Mouse (Mus musculus): ENCODE measurements around the gene Sec24c.
"Not testable (repeated sequence)": the region's sequence is repeated elsewhere in the genome, so short reads cannot be mapped to it uniquely, and the experiment has no call there.

The Sec24c gene

DNA sequence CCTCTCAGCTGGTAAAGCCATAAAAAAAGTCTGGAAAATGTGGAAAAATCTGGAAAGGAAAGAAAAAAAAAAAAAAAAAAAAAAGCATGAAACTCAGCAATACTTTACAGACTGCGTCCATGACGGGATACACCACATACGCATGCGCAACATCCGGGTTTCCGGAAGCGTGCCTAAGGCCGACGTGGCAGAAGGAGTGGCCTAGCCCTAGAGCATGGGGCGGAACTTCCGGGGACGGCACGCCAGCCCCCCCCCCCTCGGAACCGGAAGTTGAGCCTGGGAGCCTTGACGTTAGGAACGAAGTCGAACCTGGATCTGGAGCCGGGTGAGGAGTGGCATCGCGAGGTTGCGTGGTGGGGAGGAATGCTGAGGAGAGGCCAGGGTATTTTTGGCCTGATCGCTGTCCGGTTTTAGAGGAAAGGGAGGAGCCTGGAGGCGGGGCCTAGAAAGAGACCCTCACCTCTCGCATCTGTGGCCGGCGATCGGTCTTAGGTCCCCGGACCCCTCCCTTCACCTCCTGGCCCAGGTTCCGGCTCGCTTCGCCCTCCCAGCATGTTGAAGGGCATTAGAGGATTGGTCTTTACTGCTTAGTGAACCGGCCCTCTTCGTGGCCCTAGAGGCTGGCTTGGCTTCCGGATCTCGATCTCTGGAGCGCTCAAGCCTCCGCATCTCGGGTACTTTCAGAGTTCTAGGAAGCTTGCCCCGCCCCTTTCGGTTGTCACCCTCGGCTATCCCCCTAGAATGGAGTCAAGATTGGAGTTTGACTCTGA, at the start of gene Sec24c:
Gene Sec24c, plus strand, starts transcription at position 245 of the 770 bp plus-strand sequence.
- DNase-seq, result peak; percentile 95 to 96

DNA sequence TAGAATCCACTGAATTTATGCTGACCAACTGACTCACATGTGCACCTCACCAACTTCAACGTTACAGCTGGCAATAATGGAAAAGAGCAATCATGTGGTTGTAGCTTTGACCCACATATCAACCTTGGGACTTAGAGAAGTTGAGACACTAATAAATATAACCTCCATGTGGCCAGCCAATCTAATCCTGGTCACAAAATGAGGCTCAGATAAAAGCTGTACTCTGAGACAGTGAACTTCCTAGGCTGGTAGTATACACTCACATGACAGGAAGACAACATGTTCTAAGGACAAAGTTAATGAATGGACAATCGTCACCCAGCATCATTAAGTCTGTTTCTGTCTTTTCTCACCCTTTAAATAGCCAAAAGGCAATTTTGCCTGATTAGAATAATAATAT, 47.7 kb upstream of the Sec24c start:
- DNase-seq, result no peak

DNA sequence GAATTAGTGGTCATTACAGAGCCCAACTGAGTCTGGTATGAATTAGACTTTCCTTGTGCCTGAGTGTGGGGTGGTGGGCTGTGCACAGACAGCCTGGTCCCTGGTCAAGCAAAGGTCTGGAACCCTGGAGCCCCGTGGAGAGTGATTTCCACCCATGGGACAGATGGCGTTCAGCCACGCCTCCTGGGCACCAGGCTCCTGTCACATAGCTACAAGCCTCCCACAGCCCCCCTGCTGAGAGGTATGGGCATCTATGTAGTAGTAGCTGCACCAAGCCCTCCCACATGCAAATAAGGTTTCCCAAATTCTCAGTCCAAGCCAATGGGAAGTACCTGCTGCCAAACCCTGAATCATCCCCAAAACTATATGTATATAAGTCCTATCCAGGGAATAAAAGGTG, 47.1 kb upstream of the Sec24c start:
- no peak for DNase-seq

DNA sequence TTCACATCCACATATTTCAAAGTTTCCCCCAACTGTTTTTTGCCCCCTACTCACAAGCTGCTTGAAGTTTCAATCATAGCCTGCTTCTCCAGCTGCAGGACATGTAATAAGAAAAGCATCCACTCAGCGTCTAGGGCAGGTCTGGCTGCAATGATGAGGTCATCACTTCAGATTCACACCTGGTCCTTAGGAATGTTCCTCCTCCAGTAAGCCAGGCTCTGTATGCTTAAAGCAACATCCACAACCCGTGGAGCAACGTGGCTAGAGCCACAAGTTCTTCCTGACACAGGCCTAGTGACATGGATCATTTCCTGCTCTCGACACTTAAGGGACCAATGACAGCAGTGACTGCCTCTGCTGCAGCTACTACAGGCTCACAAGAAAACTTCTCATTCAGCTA, 42.9 kb upstream of the Sec24c start:
- no peak for DNase-seq

DNA sequence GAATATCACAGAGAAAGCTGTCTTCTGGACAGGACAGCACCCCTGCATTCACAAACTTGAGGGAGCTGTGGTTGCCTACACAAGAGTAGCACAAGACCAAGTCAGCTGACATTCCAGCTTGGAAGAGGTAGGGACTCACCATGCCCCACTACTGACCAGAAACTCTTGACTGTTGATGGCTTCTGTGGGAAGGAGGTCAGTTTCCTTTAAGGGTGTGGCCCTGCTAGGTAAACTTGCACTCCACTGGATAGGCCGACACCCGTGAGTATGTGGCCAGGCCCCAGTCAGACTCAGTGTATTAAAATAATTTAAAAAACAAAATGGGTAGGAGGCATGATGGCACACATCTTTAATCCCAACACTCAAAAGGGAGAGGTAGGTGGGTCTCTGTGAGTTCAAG, 38.6 kb upstream of the Sec24c start:
- no peak for DNase-seq

DNA sequence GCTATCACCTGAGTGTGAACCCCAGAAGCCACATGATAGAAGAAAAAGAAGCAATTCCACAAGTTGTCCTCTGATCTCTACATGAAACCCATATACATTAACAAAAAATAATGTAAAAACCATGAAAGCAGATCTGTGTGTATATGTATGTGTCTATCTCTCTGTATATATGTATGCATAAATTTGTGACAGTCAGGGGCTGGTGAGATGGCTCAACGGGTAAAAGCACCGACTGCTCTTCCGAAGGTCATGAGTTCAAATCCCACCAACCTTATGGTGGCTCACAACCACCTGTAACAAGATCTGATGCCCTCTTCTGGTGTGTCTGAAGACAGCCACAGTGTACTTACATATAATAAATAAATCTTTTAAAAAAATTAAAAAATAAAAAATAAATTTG, 37.1 kb upstream of the Sec24c start:
- not testable (repeated sequence) for DNase-seq

DNA sequence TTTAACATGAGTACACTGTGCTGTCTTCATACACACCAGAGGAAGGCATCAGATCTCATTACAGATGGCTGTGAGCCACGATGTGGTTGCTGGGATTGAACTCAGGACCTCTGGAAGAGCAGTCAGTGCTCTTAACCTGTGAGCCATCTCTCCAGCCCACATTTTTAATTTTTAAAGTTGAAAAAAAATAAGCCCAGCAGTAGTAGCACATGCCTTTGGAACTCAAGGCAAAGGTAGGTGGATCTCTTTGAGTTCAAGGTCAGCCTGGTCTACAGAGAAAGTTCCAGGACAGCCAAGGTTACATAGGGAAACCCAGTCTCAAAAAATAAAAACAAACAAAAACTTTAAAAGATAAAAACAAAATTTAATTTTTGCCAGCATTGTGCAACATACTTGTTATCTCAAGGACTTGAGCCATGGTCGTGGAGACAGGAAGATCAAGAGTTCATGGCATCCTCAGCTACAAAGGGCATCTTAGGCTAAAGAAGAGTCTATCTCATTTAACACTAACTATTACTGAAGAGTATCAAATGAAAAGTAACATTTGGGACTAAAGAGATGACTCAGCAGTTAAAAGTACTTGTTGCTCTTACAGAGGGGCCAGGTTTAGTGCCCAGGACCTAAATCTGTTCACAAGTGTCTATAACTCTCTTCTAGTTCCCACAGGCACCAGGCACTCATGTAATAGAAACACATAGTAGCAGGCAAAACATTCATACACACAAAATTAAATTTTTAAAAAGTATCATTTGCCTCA, 36.1 kb upstream of the Sec24c start:
- DNase-seq, result no peak

DNA sequence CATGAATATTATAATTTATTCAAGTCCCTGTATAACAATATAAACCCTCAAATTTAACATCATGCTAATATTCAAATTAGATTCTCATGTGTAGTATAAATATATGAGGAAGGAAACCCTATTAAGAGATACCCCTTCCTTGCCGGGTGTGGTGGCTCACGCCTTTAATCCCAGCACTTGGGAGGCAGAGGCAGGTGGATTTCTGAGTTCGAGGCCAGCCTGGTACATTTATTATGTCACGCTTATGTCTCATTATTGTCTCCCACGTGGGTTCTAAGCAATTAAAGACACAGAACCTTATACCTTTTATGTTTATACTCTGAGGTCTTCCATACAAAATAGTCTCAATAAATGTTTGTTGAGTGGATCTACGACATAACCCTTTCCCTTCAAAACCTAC, 35.4 kb upstream of the Sec24c start:
- DNase-seq, result no peak

DNA sequence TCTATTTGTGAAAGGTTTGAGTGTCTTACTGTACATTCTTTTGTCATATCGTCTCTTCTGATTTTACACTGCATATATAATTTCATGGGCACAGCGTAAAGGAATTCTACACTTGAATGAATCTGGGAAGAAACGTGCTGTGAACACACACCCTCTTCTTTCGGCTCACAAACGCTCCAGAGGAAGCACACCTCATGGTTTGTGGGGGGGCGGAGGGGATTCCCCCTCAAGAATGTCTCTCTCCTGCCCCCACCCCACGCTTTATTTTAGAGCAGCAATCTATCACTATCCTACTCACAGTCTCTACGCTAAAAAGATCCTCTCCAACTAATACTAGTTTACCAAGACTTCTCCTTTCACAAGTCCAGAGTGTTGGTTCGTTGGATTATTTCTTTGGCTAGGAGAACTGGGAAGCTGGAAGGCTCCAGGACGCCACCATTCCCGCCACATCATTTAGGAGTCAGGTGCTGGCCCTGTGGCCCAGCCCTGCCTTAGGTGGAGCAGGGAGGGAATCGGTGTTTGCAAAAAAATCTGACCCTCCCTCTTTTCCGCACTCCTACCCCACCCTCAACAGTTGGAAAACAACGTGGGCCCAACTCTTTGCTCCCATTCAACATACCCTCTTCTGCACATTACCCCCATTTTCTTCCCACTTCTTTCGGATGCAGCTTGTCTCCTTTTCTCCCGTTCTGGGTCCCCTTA, 34.0 kb upstream of the Sec24c start:
- DNase-seq, result no peak

DNA sequence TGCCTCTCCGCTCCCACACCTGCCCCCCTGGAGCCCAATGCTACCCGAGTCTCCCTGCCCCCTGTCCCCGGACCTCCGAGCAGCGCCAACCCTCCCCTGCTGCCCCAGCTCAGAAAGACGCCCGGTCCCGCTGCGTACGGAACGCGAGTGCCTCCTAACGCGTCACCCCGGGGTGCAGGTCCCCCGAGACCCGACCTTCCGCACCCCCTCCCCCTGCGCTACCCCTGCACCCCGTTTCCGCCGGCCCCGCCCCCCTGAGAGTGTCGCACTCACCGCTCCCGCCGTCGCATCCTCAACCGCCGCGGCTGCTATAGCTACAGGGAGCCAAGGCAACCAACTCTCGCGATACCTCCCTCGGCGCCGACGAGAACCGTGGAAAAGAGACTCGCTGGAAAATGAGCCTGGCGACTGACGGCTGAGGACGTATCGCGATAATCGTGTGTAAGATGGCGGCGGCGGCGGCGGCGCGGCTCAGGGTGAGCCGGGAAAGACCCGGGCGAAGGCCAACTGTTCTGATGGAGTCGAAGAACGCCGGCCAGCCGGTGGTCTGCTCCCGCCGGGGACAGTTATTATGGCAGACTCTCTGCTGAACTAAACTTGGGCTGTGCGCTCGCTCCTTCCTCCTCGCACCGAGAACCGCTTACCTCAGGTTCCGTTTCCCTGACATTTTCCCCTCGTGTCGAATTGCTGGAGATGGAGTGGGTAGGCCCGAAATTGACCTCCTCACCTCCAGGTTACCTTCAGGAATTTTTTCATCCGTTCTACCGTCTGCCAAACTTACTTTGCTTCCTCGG, 33.3 kb upstream of the Sec24c start, which contains the start of gene Usp54:
Gene Usp54, minus strand, starts transcription at position 420 of the 794 bp plus-strand sequence.
- DNase-seq, result peak; percentile 97 to 98

DNA sequence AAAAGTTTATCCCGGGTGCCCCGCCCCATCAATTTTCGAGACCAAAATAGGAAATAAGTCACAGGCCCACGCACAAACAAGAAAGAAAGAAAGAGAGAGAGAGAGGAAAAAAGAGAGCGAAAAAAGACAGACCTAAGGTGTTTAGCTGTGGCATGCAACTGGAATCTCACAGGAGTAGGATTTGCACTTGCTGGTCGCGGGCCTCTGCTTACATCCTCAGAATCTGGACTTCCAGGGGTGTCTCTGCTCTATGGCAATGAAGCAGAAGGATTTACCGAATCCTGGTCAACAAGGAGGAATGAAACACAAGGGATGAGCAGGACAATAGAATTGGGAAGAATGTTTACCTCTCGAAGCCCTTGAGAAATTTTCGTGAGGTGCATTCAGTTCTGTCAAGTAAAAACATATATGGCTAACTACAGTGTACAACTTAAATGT, 32.7 kb upstream of the Sec24c start:
- no peak for DNase-seq

DNA sequence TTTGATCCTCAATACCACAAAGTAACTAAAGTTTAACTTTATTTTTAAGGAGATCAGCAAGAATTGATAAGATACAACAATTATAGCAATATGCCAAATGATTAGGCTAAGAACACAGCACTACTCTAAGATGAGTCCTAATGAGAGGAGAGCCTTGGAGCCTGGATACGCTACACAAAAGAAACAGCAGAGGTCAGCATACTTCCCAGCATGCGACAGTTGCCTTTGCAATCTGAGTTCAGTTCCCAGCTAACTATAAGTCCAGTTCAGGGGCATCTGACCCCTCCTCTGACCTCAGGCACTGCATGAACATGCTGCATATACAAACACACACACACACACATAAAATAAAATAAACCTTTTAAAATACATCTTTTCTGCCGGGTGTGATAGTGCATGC, 28.6 kb upstream of the Sec24c start:
- no peak for DNase-seq

DNA sequence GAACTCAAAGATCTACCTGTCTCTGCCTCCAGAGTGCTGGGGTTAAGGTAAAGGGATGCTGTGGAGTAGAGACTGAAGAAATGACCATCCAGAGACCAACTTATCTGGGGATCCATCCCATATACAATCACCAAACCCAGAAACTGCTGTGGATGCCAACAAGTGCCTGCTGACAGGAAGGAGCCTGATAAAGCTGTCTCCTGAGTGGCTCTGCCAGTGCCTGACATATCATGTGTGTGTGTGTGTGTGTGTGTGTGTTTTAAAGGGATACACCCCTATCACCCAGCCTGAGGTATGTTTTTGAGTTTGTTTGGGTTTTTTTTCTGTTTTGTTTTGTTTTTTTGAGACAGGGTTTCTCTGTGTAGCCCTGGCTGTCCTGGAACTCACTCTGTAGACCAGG, 27.7 kb upstream of the Sec24c start:
- DNase-seq, result no peak

DNA sequence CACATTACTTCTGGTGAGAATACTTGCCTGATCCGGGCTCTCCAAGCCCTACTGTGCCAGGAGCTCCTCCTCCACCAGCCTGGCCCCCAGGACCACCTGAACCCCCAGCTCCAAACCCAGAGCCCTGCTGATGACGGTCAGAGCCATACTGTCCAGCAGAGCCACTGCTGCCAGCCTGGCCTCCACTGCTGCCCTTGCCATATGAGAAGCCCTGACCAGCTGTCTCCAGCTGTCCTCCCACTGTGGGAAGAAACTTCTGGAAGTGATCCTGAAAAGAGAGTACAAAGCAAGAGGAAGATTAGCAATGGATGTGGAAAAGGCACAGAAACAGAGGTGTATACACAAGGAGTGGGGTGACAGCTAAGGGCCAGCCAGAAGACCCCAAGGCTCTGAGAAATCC, 23.1 kb upstream of the Sec24c start:
- DNase-seq, result no peak

DNA sequence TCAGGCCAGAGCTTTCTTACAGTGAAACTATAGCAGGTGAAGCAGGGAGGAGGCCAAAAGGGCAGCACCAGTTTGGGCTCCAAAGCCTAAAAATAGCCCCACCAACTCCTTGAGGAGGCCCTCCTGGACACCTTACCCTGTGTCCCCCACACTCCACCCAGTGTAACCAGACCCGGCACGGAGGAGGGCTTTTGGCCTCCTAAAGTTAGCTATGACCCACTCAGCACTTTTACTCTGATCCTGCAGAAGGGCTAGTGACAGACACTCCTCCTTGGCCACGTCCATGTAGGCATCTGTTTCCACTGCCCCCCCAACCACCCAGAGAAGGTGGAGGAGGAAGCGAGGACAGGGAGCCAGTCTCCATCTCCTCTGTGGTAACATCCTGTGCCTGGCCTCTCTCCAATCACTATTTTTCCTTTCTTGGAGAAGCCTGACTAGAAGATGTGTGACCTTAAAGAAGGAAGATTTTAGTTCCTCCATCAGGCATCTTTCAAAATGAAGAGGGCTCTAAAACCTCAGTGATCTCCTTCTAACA, 22.3 kb upstream of the Sec24c start:
- DNase-seq, result no peak

DNA sequence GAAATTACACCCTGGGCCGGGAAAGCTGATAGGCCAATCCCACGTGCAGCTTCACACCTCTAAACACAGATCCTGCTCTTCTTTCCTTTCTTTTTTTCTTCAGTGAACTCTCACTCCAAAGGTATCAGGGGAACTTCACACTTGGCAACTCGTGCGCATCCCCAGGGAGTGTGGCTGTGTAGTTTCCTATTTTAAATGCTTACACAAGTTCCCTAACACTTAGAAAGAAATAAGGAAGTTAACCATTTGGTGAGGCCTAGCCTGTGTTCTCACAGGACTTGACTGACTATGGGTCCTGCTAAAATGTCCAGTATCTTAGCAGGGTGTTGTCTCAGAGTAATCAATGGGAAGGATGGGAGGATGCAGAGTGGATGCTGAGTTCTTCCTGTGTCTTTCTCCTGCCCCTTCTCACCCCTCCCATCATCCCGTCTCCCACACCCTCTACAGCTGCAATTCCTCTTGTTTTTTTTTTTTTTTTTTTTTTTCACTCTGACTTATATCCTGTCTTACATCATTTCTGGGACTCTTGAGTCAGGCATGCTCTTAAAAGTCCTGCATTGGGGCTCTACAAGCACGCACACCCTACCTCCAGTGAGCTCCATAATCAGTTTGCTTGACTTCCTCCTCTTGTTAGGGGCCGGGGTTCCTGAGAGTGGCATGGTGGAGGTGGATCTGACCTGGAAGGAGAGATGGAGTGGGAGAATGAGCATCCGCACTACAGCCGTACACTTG, 19.3 kb upstream of the Sec24c start:
- DNase-seq, result no peak

DNA sequence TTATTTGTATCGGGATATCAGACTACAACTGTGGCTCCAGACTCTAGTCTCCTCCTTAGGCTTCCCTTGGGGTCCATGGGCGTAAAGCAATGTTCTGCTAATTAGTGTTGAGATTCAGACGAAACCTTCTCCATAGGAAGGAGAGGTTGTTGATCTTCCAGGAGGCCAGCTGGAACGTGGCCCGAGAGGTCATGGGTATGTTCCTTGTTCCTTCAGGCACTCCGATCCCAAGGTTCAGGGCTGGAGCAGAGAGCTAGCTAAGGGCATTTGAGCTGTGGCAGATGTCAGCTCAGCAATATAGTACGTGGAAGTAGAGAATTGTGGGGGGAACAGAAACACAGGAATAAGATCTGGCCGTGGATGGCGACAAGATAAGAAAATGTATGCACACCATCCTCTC, 18.4 kb upstream of the Sec24c start:
- no peak for DNase-seq

DNA sequence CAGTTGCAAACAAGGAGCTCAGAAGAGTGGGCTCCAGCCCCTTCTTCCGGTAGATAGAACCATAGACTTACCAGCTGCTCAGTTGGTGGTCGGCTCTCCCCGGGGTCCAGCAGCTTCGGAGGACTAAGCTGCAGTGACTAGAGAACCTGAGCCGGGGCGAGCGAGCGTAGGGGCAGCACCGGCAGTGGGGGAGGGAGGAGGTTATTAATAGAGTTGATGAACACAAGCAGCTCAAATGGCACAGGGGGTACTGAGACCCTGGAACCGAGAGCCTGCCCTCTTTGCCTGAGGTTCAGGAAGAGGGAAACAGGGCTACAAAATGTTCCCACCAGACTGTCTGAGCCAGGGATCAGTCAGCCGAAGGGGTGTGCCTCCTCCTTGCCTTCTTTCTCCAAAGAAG, 17.7 kb upstream of the Sec24c start, which contains the start of gene Myoz1:
Gene Myoz1, minus strand, starts transcription at position 180 of the 400 bp plus-strand sequence.
- no peak for DNase-seq

DNA sequence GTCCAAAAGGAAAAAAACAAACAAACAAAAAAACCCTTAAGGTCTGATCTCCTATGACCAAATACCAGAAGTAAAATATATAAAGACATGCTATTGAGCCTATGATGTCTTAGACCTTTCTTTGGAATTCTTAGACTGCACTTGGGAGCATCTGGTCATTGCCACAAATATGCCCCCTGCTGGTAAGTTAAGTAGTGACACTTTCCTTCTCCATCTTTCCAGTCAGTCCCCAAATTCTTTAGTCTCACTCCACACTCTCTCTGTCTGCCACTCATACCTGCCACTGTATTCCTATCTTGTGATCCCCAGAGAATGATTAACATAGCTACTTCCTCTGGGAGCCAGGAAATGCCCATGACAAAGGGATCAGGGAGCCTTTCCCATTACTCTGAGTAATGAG, 15.8 kb upstream of the Sec24c start:
- peak in 1 of 2 experiments; percentile 36 for DNase-seq

DNA sequence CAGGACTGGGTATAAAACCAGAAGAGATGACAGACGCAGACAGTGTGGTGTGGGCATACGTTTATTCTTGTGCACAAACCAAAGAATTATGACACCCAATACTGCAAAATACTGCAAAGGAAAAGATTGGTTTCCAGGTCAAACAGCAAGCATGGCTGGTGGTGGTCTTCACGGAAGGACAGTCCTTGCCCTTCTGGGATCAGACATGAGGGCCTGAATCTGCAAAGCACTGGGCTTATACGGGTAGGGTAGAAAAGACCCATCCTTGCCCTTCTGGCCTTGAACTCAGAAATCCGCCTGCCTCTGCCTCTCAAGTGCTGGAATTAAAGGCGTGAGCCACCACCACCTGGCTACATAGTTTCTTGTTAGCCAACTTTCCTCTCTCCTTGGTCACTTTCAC, 15.2 kb upstream of the Sec24c start:
- DNase-seq, result no peak

DNA sequence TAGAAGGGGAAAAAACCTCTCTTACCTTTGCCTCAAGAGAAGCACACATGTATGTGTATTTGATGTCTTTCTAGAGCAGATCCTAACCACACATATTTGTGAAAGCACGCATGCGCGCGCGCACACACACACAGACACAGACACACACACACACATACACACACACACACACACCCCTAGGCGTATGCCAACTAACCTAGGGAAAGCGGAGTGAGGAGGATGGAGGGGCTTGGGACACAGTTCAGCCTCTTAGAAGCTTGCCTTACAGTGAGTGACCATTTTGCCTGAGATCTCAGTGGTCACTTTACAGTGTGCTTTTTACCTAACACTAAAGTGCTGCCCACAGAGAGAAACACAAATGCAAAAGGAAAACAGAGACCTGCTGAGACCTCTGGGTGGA, 14.4 kb upstream of the Sec24c start:
- DNase-seq, result no peak
